ENCODE assay signal across 8 mouse cellular contexts in the genomic region with DNA sequence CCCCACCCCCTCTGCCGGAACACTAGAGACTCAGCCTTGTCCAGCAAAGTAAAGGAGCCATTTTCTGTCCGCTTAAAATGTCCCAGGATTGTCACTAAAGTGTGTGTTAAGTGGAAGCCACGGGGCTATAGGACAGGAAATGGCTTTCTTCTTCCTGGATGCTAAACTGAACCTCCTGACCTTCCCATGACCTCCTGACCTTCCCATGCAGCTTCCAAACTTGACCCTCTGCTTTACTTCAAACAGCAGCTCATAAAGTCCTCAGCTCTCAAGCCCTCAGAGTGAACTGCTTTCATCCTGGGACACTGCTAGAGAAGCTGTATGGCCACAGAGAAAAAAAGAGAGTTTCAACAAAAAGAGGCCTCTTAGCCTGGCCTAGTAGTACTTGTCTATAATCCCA. TPM values are rescaled to one million over a fixed set of nuclear protein-coding genes. Genes with fewer than 3 reads are reported as not detected.
A peak's percentile ranks its signal among the peaks of the same experiment; 100 is the strongest.
DNase-seq lines count a peak whose midpoint lies in the region; ATAC-seq and TF ChIP-seq lines count a peak whose summit lies in the region.

No protein-coding gene starts in this region.

- no peaks in the 10 kb centered on the region for H3K9me3 ChIP-seq in forebrain, embryonic 10.5 days
- no peaks in the 10 kb centered on the region for H3K9me3 ChIP-seq in forebrain, postnatal 0 days (ENCODE audit: low read length)
- no peaks in the 10 kb centered on the region for H3K9me3 ChIP-seq in kidney, embryonic 16.5 days (ENCODE audit: low read length)
- H3K9me3 ChIP-seq in limb, embryonic 12.5 days: no peaks in the 10 kb centered on the region
- no peaks in the 10 kb centered on the region for H3K9me3 ChIP-seq in midbrain, embryonic 15.5 days

- ATAC-seq in forebrain, postnatal 0 days: no peak
- no peak for ATAC-seq in kidney, embryonic 16.5 days (ENCODE audit: low FRiP score, low TSS enrichment)
- no peak for ATAC-seq in limb, embryonic 12.5 days (ENCODE audit: insufficient number of reproducible peaks, insufficient read depth, low FRiP score, low TSS enrichment, low read depth)
- no peak for ATAC-seq in midbrain, embryonic 15.5 days (replicated peaks)

- 0 out of 2 replicates have a peak overlapping the region, but pooled peaks have one; percentile 72 for H3K4me3 ChIP-seq in forebrain, embryonic 10.5 days
- no peak overlapping the region for H3K4me3 ChIP-seq in forebrain, postnatal 0 days (ENCODE audit: low read depth, low read length)
- no peak overlapping the region for H3K4me3 ChIP-seq in kidney, embryonic 16.5 days (ENCODE audit: low read length)
- H3K4me3 ChIP-seq in limb, embryonic 12.5 days (replicated peaks): no peak overlapping the region
- H3K4me3 ChIP-seq in midbrain, embryonic 15.5 days: no peak overlapping the region

- peaks cover 34% of the 10 kb centered on the region for H3K27me3 ChIP-seq in forebrain, embryonic 10.5 days (ENCODE audit: poor library complexity, severe bottlenecking)
- no peaks in the 10 kb centered on the region; the same call in 1 of the 2 replicates for H3K27me3 ChIP-seq in forebrain, postnatal 0 days (ENCODE audit: insufficient read depth, low read length)
- H3K27me3 ChIP-seq in kidney, embryonic 16.5 days (ENCODE audit: insufficient read depth, low read length): peaks cover 5% of the 10 kb centered on the region; the same call in 1 of the 2 replicates
- H3K27me3 ChIP-seq in limb, embryonic 12.5 days: peaks cover 16% of the 10 kb centered on the region
- peaks cover 21% of the 10 kb centered on the region for H3K27me3 ChIP-seq in midbrain, embryonic 15.5 days (replicated peaks)

- H3K27ac ChIP-seq in forebrain, embryonic 10.5 days: no peak overlapping the region
- no peak overlapping the region for H3K27ac ChIP-seq in forebrain, postnatal 0 days (ENCODE audit: low read depth, low read length)
- H3K27ac ChIP-seq in kidney, embryonic 16.5 days (ENCODE audit: low read length): peak overlapping the region; percentile 35; the same call in 1 of the 2 replicates
- no peak overlapping the region for H3K27ac ChIP-seq in limb, embryonic 12.5 days
- H3K27ac ChIP-seq in midbrain, embryonic 15.5 days: no peak overlapping the region

- no peak overlapping the region for H3K9ac ChIP-seq in forebrain, postnatal 0 days
- no peak overlapping the region for H3K9ac ChIP-seq in kidney, embryonic 16.5 days (replicated peaks; ENCODE audit: low read length)
- H3K9ac ChIP-seq in limb, embryonic 12.5 days (replicated peaks): no peak overlapping the region
- H3K9ac ChIP-seq in midbrain, embryonic 15.5 days: no peak overlapping the region

- DNase-seq in forebrain, embryonic 10.5 days (ENCODE audit: extremely low spot score, low spot score): no peak
- no peak for DNase-seq in forebrain, postnatal 0 days
- no peak for DNase-seq in kidney, postnatal 25 days
- no peak for DNase-seq in testis, postnatal 14 days (ENCODE audit: low spot score)
- DNase-seq in kidney, postnatal 4 days: no peak

- H3K4me1 ChIP-seq in forebrain, embryonic 10.5 days: peaks cover 44% of the 10 kb centered on the region
- peaks cover 10% of the 10 kb centered on the region; the same call in 1 of the 2 replicates for H3K4me1 ChIP-seq in forebrain, postnatal 0 days (ENCODE audit: insufficient read depth)
- peaks cover 34% of the 10 kb centered on the region for H3K4me1 ChIP-seq in kidney, embryonic 16.5 days (ENCODE audit: insufficient read depth, low read length)
- peaks cover 34% of the 10 kb centered on the region for H3K4me1 ChIP-seq in limb, embryonic 12.5 days (replicated peaks)
- H3K4me1 ChIP-seq in midbrain, embryonic 15.5 days: peaks cover 24% of the 10 kb centered on the region

- TF ChIP-seq CTCF in forebrain, postnatal 0 days (IDR thresholded peaks at IDR 0.05; ENCODE audit: low read depth): no peak

- no peaks in the 10 kb centered on the region for H3K36me3 ChIP-seq in forebrain, embryonic 10.5 days (replicated peaks)
- no peaks in the 10 kb centered on the region for H3K36me3 ChIP-seq in forebrain, postnatal 0 days (ENCODE audit: insufficient read depth)
- H3K36me3 ChIP-seq in kidney, embryonic 16.5 days (ENCODE audit: insufficient read depth, low read length): no peaks in the 10 kb centered on the region
- no peaks in the 10 kb centered on the region for H3K36me3 ChIP-seq in limb, embryonic 12.5 days
- no peaks in the 10 kb centered on the region for H3K36me3 ChIP-seq in midbrain, embryonic 15.5 days (replicated peaks)

- no peak overlapping the region for H3K4me2 ChIP-seq in forebrain, postnatal 0 days (ENCODE audit: low read depth)
- peak overlapping the region; percentile 96 for H3K4me2 ChIP-seq in kidney, embryonic 16.5 days (replicated peaks; ENCODE audit: low read depth, low read length)
- H3K4me2 ChIP-seq in limb, embryonic 12.5 days: peak overlapping the region; percentile 93
- peak overlapping the region; percentile 94; the same call in 1 of the 2 replicates for H3K4me2 ChIP-seq in midbrain, embryonic 15.5 days

- 52% methylated on average over 3 of the region's 3 CpGs for WGBS in forebrain, embryonic 10.5 days
- WGBS in forebrain, postnatal 0 days: 51% methylated on average over 3 of the region's 3 CpGs
- 27% methylated on average over 3 of the region's 3 CpGs for WGBS in kidney, embryonic 16.5 days
- WGBS in limb, embryonic 12.5 days: 14% methylated on average over 3 of the region's 3 CpGs
- 45% methylated on average over 3 of the region's 3 CpGs for WGBS in midbrain, embryonic 15.5 days

RNA-seq across cellular contexts. Expression of a gene that starts 0.7 kb away (rescaled TPM):
- polyA plus RNA-seq in forebrain, embryonic 10.5 days (2016; fragmentation: Nextera tagmentation; extraction: Ambion mirVana): 14.4 and 14.9 TPM in 2 replicates
- 123 and 171 TPM in 2 replicates for total RNA-seq in forebrain, postnatal 0 days (2014; rRNA removed)
- polyA plus RNA-seq in forebrain, postnatal 0 days (2015; fragmentation: Nextera tagmentation; extraction: Ambion mirVana): 97.5 and 117 TPM in 2 replicates
- 34.8 and 39.3 TPM in 2 replicates for polyA plus RNA-seq in kidney, embryonic 16.5 days (2015; fragmentation: Nextera tagmentation; extraction: Ambion mirVana)
- polyA plus RNA-seq in limb, embryonic 12.5 days (2016; fragmentation: Nextera tagmentation; extraction: Ambion mirVana): 18.9 and 20.0 TPM in 2 replicates
- polyA plus RNA-seq in midbrain, embryonic 15.5 days (2015; fragmentation: Nextera tagmentation; extraction: Ambion mirVana): 92.9 and 99.7 TPM in 2 replicates

RNA-seq across cellular contexts. Expression of a gene that starts 19.6 kb away (rescaled TPM):
- 176 and 179 TPM in 2 replicates for polyA plus RNA-seq in forebrain, embryonic 10.5 days (2016; fragmentation: Nextera tagmentation; extraction: Ambion mirVana)
- 59.5 and 82.7 TPM in 2 replicates for total RNA-seq in forebrain, postnatal 0 days (2014; rRNA removed)
- polyA plus RNA-seq in forebrain, postnatal 0 days (2015; fragmentation: Nextera tagmentation; extraction: Ambion mirVana): 101 and 119 TPM in 2 replicates
- polyA plus RNA-seq in kidney, embryonic 16.5 days (2015; fragmentation: Nextera tagmentation; extraction: Ambion mirVana): 157 and 179 TPM in 2 replicates
- 161 and 173 TPM in 2 replicates for polyA plus RNA-seq in limb, embryonic 12.5 days (2016; fragmentation: Nextera tagmentation; extraction: Ambion mirVana)
- 117 and 122 TPM in 2 replicates for polyA plus RNA-seq in midbrain, embryonic 15.5 days (2015; fragmentation: Nextera tagmentation; extraction: Ambion mirVana)

RNA-seq across cellular contexts. Expression of a gene that starts 38.7 kb away (rescaled TPM):
- 178 and 180 TPM in 2 replicates for polyA plus RNA-seq in forebrain, embryonic 10.5 days (2016; fragmentation: Nextera tagmentation; extraction: Ambion mirVana)
- 50.1 and 51.1 TPM in 2 replicates for total RNA-seq in forebrain, postnatal 0 days (2014; rRNA removed)
- polyA plus RNA-seq in forebrain, postnatal 0 days (2015; fragmentation: Nextera tagmentation; extraction: Ambion mirVana): 108 and 120 TPM in 2 replicates
- 125 and 131 TPM in 2 replicates for polyA plus RNA-seq in kidney, embryonic 16.5 days (2015; fragmentation: Nextera tagmentation; extraction: Ambion mirVana)
- polyA plus RNA-seq in limb, embryonic 12.5 days (2016; fragmentation: Nextera tagmentation; extraction: Ambion mirVana): 145 and 156 TPM in 2 replicates
- polyA plus RNA-seq in midbrain, embryonic 15.5 days (2015; fragmentation: Nextera tagmentation; extraction: Ambion mirVana): 211 and 217 TPM in 2 replicates

RNA-seq across cellular contexts. Expression of a gene that starts 38.7 kb away (rescaled TPM):
- polyA plus RNA-seq in forebrain, embryonic 10.5 days (2016; fragmentation: Nextera tagmentation; extraction: Ambion mirVana): 51.1 and 56.6 TPM in 2 replicates
- total RNA-seq in forebrain, postnatal 0 days (2014; rRNA removed): 87.3 and 89.6 TPM in 2 replicates
- 45.4 and 52.6 TPM in 2 replicates for polyA plus RNA-seq in forebrain, postnatal 0 days (2015; fragmentation: Nextera tagmentation; extraction: Ambion mirVana)
- 100 and 110 TPM in 2 replicates for polyA plus RNA-seq in kidney, embryonic 16.5 days (2015; fragmentation: Nextera tagmentation; extraction: Ambion mirVana)
- polyA plus RNA-seq in limb, embryonic 12.5 days (2016; fragmentation: Nextera tagmentation; extraction: Ambion mirVana): 61.8 and 64.4 TPM in 2 replicates
- polyA plus RNA-seq in midbrain, embryonic 15.5 days (2015; fragmentation: Nextera tagmentation; extraction: Ambion mirVana): 56.8 and 58.3 TPM in 2 replicates

RNA-seq across cellular contexts. Expression of a gene that starts 41.1 kb away (rescaled TPM):
- polyA plus RNA-seq in forebrain, embryonic 10.5 days (2016; fragmentation: Nextera tagmentation; extraction: Ambion mirVana): 11.9 and 13.5 TPM in 2 replicates
- total RNA-seq in forebrain, postnatal 0 days (2014; rRNA removed): 6.8 and 8.1 TPM in 2 replicates
- 4.4 and 4.8 TPM in 2 replicates for polyA plus RNA-seq in forebrain, postnatal 0 days (2015; fragmentation: Nextera tagmentation; extraction: Ambion mirVana)
- 20.1 and 21.0 TPM in 2 replicates for polyA plus RNA-seq in kidney, embryonic 16.5 days (2015; fragmentation: Nextera tagmentation; extraction: Ambion mirVana)
- 48.5 and 52.6 TPM in 2 replicates for polyA plus RNA-seq in limb, embryonic 12.5 days (2016; fragmentation: Nextera tagmentation; extraction: Ambion mirVana)
- 4.9 and 6.0 TPM in 2 replicates for polyA plus RNA-seq in midbrain, embryonic 15.5 days (2015; fragmentation: Nextera tagmentation; extraction: Ambion mirVana)
